Mouse (Mus musculus): Measurements from ENCODE around the gene Reg3g.

- TF ChIP-seq ZC3H11A (IDR thresholded peaks at IDR 0.05; ENCODE audit: borderline replicate concordance, low read depth, low read length), result no peak
- no peak for TF ChIP-seq HCFC1 (IDR thresholded peaks at IDR 0.05; ENCODE audit: borderline replicate concordance, insufficient read depth, low read length)
- no peak for TF ChIP-seq ZNF384 (IDR thresholded peaks at IDR 0.05; ENCODE audit: low read depth, low read length)
Observed at GRCm38 (mm10) chr6:78515777-78516446, 47.2 kb upstream of the Reg3g start.
